Mouse (Mus musculus): ENCODE results near the gene Hdgfl1. TPM values are rescaled to one million over a fixed set of nuclear protein-coding genes. Genes with fewer than 3 reads are reported as not detected.

Gene Hdgfl1
- not detected in 2 replicates for polyA plus RNA-seq (2015; fragmentation: Nextera tagmentation; extraction: Ambion mirVana)

DNA sequence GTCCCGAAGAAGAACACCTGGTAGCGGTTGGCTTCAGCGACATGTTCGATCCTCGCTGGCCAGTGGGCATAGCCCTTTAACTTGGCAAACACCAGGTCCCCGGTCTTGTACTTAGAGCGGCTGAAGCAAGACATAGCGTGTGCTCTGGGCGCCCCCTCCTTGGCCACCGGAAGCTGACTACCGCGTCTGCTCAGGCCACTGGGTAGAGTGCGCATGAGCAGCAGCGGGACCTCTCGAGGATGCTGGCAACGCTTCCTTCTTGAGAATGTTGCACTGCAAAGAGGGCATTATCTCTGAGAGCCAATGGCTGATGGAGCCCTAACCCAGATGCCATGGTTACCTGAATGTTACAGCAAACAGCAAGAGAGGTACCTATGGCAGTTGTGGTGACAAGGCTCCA is at the start of gene Hdgfl1:
Gene Hdgfl1 (minus strand): TSS at position 211 of the 400 bp plus-strand sequence.
- Histone ChIP-seq H3K36me3 (ENCODE audit: control insufficient read depth, insufficient read depth, low read length) (no peaks in the 10 kb centered on the region), H3K4me3 (replicated peaks; ENCODE audit: low read length) (no peak within 1 kb of the TSS), H3K27ac (ENCODE audit: low read length) (no peak within 1 kb of the TSS), H3K4me2 (ENCODE audit: low read depth, low read length) (no peak within 1 kb of the TSS), H3K9ac (ENCODE audit: low read length) (no peak within 1 kb of the TSS), H3K4me1 (ENCODE audit: control insufficient read depth, insufficient read depth, low read length) (no peaks in the 10 kb centered on the region), H3K9me3 (replicated peaks; ENCODE audit: control insufficient read depth, low read length) (no peaks in the 10 kb centered on the region), H3K27me3 (ENCODE audit: control insufficient read depth, insufficient read depth, low read length) (no peaks in the 10 kb centered on the region)
- no peak for ATAC-seq (ENCODE audit: insufficient read depth, low FRiP score)
- 94% methylated on average over 16 of the region's 16 CpGs for WGBS

DNA sequence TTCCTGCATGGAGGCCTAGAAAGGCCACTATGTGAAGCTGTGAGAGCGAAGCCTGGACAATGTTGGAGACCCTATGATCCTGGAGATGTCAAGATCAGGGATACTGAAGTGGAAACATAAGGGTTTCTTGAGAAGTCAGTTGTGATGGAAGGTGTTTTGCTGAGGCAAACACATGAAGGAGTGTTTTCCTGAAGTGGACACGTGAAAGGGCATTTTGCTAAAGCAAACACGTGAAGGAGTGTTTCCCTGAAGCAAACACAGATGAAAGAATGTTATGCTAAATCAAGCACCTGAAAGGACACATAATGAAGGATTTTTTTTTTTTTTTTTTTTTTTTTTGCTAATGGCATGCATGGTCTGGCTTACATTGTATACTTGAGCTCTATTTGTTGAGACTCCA is 25.5 kb upstream of the Hdgfl1 start:
- 74% methylated on average over 3 of the region's 3 CpGs for WGBS
- Histone ChIP-seq H3K9ac (ENCODE audit: low read length) (no peak overlapping the region), H3K4me3 (replicated peaks; ENCODE audit: low read length) (no peak overlapping the region), H3K9me3 (replicated peaks; ENCODE audit: control insufficient read depth, low read length) (no peaks in the 10 kb centered on the region), H3K27ac (ENCODE audit: low read length) (no peak overlapping the region), H3K36me3 (ENCODE audit: control insufficient read depth, insufficient read depth, low read length) (no peaks in the 10 kb centered on the region), H3K4me1 (ENCODE audit: control insufficient read depth, insufficient read depth, low read length) (no peaks in the 10 kb centered on the region), H3K27me3 (ENCODE audit: control insufficient read depth, insufficient read depth, low read length) (no peaks in the 10 kb centered on the region), H3K4me2 (ENCODE audit: low read depth, low read length) (no peak overlapping the region)
- no peak for ATAC-seq (ENCODE audit: insufficient read depth, low FRiP score)

DNA sequence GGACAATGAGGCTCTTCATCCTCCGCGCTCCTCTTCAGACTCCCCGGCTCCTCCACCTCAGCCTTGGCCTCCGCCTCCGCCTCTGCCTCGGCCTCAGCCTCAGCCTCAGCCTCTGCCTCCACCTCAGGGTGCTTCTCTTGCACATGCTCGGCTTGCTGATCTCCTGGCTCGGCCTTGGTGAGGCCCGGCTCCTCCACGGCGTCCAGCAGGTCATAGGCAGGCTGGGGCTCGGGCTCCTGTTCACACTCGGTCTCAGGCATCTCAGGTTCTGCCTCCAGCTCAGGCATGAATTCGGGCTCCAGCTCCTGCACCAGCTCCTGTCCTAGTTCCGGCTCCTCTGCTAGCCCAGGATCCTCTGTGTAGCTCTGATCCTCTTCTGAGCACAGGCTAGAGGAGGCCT is 541 bp downstream of the Hdgfl1 start:
- no peaks in the 10 kb centered on the region for H3K4me1 ChIP-seq (ENCODE audit: control insufficient read depth, insufficient read depth, low read length)
- no peaks in the 10 kb centered on the region for H3K9me3 ChIP-seq (replicated peaks; ENCODE audit: control insufficient read depth, low read length)
- H3K27me3 ChIP-seq (ENCODE audit: control insufficient read depth, insufficient read depth, low read length): no peaks in the 10 kb centered on the region
- no peak overlapping the region for H3K4me2 ChIP-seq (ENCODE audit: low read depth, low read length)
- H3K9ac ChIP-seq (ENCODE audit: low read length): no peak overlapping the region
- no peak overlapping the region for H3K4me3 ChIP-seq (replicated peaks; ENCODE audit: low read length)
- no peak overlapping the region for H3K27ac ChIP-seq (ENCODE audit: low read length)
- WGBS: 89% methylated on average over 15 of the region's 15 CpGs
- no peak for ATAC-seq (ENCODE audit: insufficient read depth, low FRiP score)
- no peaks in the 10 kb centered on the region for H3K36me3 ChIP-seq (ENCODE audit: control insufficient read depth, insufficient read depth, low read length)

DNA sequence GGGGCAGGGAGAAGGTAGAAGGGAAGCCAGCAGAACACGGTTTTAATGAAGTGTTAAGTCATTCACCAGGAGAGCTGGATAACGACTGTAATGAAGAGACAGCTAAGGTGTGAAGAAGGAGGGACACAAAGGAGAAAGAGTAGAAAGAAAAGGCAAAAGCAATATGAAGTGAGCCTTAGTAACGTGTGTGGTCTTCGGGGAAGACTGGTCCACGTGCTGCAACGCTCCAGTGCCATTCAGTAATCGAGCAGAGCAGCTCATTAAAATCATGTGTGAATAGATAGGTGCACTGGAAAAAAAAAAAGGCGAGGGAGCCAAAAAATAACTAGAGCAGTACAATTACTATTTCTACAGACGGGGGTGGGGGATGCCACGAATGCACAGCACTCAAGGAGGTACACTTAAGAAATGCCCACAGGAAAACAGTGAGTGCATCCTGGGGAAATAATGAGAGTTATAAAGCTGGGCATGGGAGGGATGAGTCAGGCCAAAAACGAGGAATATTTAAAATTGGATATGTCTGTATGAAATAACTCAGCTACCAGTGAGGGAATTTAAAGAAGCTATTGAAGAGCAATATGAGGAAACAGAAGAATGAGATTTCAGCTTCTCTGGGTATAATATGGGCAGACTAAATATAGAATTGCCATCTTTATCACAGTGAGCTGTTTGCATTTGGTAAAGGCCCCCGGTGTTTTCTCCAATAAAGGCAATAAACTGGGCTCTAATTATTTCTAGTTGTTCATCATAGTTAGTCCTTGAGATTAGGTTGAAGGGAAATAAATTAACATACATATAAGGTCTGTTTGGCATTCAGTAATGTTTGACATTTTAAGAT is 7.8 kb downstream of the Hdgfl1 start:
- ATAC-seq (ENCODE audit: insufficient read depth, low FRiP score): no peak

DNA sequence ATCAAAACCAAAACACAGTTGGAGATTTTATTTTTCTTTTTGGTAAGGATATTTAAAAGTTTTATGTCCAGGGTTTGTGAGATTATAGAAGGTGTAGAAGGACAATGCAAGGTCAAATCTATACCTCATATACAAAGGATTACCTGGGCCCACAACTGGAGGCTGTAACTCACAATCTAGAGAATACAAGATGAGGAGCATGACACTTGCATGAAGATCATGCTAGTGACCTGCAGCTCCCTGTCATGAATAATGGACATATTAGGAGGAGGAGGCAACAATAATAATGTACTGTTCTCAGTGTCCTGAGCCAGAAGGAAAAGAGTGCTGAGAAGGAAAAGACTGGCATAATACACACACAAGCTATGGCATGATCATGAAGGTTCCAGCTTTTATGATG is 17.1 kb downstream of the Hdgfl1 start:
- Histone ChIP-seq H3K4me3 (replicated peaks; ENCODE audit: low read length) (no peak overlapping the region), H3K27me3 (ENCODE audit: control insufficient read depth, insufficient read depth, low read length) (no peaks in the 10 kb centered on the region), H3K27ac (ENCODE audit: low read length) (no peak overlapping the region), H3K9me3 (replicated peaks; ENCODE audit: control insufficient read depth, low read length) (no peaks in the 10 kb centered on the region), H3K4me1 (ENCODE audit: control insufficient read depth, insufficient read depth, low read length) (no peaks in the 10 kb centered on the region), H3K36me3 (ENCODE audit: control insufficient read depth, insufficient read depth, low read length) (no peaks in the 10 kb centered on the region), H3K9ac (ENCODE audit: low read length) (no peak overlapping the region), H3K4me2 (ENCODE audit: low read depth, low read length) (no peak overlapping the region)
- ATAC-seq (ENCODE audit: insufficient read depth, low FRiP score): no peak

More for the DNA sequence above, 7.8 kb downstream of the Hdgfl1 start:
- Histone ChIP-seq H3K9ac (ENCODE audit: low read length) (no peak overlapping the region), H3K9me3 (replicated peaks; ENCODE audit: control insufficient read depth, low read length) (no peaks in the 10 kb centered on the region), H3K4me3 (replicated peaks; ENCODE audit: low read length) (no peak overlapping the region), H3K4me1 (ENCODE audit: control insufficient read depth, insufficient read depth, low read length) (no peaks in the 10 kb centered on the region), H3K27me3 (ENCODE audit: control insufficient read depth, insufficient read depth, low read length) (no peaks in the 10 kb centered on the region), H3K36me3 (ENCODE audit: control insufficient read depth, insufficient read depth, low read length) (no peaks in the 10 kb centered on the region), H3K4me2 (ENCODE audit: low read depth, low read length) (no peak overlapping the region), H3K27ac (ENCODE audit: low read length) (no peak overlapping the region)
- 81% methylated on average over 12 of the region's 12 CpGs for WGBS

DNA sequence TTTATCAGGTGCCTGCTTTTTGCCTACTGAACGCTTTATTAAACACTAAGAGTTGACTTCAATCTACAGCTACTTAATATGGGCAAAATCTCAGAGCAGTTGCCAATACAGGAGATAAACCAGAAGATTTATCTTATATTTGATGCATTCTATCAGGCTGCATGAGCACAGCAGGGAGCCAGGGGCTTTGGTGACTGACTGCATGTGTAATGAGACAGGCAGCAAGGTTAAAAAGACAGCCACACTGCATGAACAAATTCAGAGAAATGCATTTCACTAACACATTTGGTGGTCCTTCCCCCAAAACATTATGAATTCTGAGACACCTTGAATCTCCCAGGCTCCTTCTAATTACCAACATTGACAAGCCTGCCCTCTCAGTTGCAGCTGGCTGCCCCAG is 17.6 kb downstream of the Hdgfl1 start:
- no peaks in the 10 kb centered on the region for H3K36me3 ChIP-seq (ENCODE audit: control insufficient read depth, insufficient read depth, low read length)
- H3K4me2 ChIP-seq (ENCODE audit: low read depth, low read length): no peak overlapping the region
- no peak overlapping the region for H3K4me3 ChIP-seq (replicated peaks; ENCODE audit: low read length)
- H3K27ac ChIP-seq (ENCODE audit: low read length): no peak overlapping the region
- 93% methylated on average over 1 of the region's 1 CpGs for WGBS
- ATAC-seq (ENCODE audit: insufficient read depth, low FRiP score): no peak
- H3K27me3 ChIP-seq (ENCODE audit: control insufficient read depth, insufficient read depth, low read length): no peaks in the 10 kb centered on the region
- H3K9me3 ChIP-seq (replicated peaks; ENCODE audit: control insufficient read depth, low read length): no peaks in the 10 kb centered on the region
- H3K9ac ChIP-seq (ENCODE audit: low read length): no peak overlapping the region
- H3K4me1 ChIP-seq (ENCODE audit: control insufficient read depth, insufficient read depth, low read length): no peaks in the 10 kb centered on the region

DNA sequence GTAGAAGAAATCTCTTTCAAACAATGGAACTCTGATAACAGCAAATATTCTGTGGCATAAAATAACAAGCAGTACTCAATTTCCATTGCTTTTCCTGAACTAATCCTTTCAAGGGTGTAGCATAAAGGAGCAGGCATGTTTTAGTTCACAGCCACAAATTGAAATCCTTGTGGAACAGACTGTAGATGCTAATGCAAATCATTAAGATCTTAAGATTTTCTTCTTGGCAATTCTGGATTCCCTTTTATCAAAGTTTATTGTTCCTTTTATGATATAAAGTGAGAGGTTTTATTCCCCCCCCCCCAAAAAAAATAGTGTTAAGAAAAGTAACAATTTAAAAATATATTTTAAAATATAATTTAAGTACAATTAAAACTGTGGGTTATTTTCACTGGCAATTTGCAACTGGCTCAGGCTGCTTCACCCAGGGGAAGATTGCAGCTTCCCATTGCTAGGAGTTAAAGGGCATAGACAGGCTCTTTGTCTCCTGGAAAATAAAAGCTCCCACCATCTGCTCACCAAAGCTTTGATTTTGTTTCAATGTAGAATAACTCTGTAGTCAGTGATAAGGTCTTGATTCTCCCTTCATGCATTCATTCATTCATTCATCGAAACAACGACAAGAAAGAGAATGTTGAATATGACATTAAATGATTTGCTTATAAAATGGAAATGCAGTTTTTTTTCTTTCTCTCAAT is 24.1 kb downstream of the Hdgfl1 start:
- Histone ChIP-seq H3K27ac (ENCODE audit: low read length) (no peak overlapping the region), H3K9ac (ENCODE audit: low read length) (no peak overlapping the region), H3K4me1 (ENCODE audit: control insufficient read depth, insufficient read depth, low read length) (no peaks in the 10 kb centered on the region), H3K4me3 (replicated peaks; ENCODE audit: low read length) (no peak overlapping the region), H3K4me2 (ENCODE audit: low read depth, low read length) (no peak overlapping the region), H3K9me3 (replicated peaks; ENCODE audit: control insufficient read depth, low read length) (no peaks in the 10 kb centered on the region), H3K36me3 (ENCODE audit: control insufficient read depth, insufficient read depth, low read length) (no peaks in the 10 kb centered on the region), H3K27me3 (ENCODE audit: control insufficient read depth, insufficient read depth, low read length) (no peaks in the 10 kb centered on the region)
- 91% methylated on average over 2 of the region's 2 CpGs for WGBS
- no peak for ATAC-seq (ENCODE audit: insufficient read depth, low FRiP score)

DNA sequence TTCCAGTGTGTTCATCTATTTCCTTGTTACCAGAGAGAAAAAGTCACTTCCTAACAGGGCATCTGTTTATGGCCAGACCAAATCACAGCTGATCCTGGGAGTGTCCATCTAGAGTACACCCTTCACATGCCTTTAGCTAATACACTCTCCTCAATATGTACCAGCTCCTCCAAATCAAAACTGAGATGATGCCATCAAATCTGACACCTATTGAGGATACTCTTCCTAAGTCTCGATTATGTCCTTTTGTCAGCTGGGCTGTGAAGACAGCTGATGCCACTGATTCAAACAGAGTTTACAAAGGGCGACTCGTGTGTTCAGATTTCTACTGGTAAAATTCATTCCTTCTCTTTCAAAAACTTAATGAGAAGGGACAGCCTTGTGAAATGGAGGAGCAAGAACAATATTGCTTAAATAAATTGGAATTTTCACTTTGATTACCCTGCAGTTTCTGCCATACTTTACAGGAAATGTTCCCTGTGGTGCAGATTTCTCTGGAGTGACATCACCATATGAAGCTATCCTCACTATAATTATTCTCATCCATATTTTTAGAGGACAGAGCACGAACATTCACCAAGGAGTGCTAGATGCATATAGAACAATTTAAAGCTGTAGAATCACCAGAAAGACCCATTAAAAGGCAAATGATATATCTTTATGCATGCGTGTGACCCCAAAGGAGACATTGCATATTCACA is 24.8 kb downstream of the Hdgfl1 start:
- H3K4me1 ChIP-seq (ENCODE audit: control insufficient read depth, insufficient read depth, low read length): no peaks in the 10 kb centered on the region
- H3K36me3 ChIP-seq (ENCODE audit: control insufficient read depth, insufficient read depth, low read length): no peaks in the 10 kb centered on the region
- no peaks in the 10 kb centered on the region for H3K9me3 ChIP-seq (replicated peaks; ENCODE audit: control insufficient read depth, low read length)
- no peak overlapping the region for H3K9ac ChIP-seq (ENCODE audit: low read length)
- 80% methylated on average over 5 of the region's 5 CpGs for WGBS
- no peak overlapping the region for H3K27ac ChIP-seq (ENCODE audit: low read length)
- no peak for ATAC-seq (ENCODE audit: insufficient read depth, low FRiP score)
- no peak overlapping the region for H3K4me3 ChIP-seq (replicated peaks; ENCODE audit: low read length)
- H3K27me3 ChIP-seq (ENCODE audit: control insufficient read depth, insufficient read depth, low read length): no peaks in the 10 kb centered on the region
- no peak overlapping the region for H3K4me2 ChIP-seq (ENCODE audit: low read depth, low read length)

DNA sequence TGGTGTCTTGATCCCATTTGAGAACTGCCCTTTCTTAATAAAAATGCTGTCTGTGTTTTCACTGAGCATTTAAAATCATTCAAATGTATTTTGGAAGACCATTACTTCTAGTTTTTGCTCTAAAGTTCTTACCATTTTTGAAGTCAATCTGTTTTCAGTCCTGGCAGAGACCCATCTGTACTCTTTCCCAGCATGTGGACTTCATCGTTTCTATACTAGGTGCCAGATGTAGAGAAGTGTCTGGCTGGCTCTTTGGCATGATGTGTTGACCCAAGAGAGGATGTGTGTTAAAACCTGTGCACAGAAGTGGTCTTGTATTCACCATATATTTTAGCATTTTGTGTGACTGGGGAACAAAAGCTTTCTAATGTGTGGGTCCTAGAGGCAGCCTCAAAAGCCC is 25.9 kb downstream of the Hdgfl1 start:
- Histone ChIP-seq H3K9me3 (replicated peaks; ENCODE audit: control insufficient read depth, low read length) (no peaks in the 10 kb centered on the region), H3K9ac (ENCODE audit: low read length) (no peak overlapping the region), H3K27me3 (ENCODE audit: control insufficient read depth, insufficient read depth, low read length) (no peaks in the 10 kb centered on the region), H3K27ac (ENCODE audit: low read length) (no peak overlapping the region), H3K4me1 (ENCODE audit: control insufficient read depth, insufficient read depth, low read length) (no peaks in the 10 kb centered on the region), H3K4me3 (replicated peaks; ENCODE audit: low read length) (no peak overlapping the region), H3K36me3 (ENCODE audit: control insufficient read depth, insufficient read depth, low read length) (no peaks in the 10 kb centered on the region), H3K4me2 (ENCODE audit: low read depth, low read length) (no peak overlapping the region)
- 42% methylated on average over 1 of the region's 1 CpGs for WGBS
- no peak for ATAC-seq (ENCODE audit: insufficient read depth, low FRiP score)
